ENCODE assay signal across 8 mouse cellular contexts in the genomic region with DNA sequence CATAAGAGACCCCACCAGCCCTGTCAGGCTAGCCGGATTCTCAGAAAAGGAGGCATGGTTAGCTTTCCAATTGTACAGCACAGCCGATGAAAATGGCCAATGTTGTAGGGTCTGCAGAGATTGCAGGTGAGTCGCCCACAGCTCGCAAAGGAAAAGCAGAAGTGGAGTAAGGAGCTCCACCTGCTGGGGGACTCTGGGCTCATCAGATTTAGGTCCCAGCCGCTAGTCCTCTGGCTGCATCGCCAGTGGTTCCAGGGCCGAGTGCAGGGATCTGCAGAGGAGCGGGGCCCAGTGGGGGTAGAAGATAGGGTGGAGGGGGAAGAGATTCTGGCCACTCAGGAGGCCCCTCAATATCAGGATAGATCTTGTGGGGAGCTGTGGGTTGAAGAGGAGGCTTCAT. TPM values are rescaled to one million over a fixed set of nuclear protein-coding genes. Genes with fewer than 3 reads are reported as not detected.
DNase-seq lines count a peak whose midpoint lies in the region; ATAC-seq and TF ChIP-seq lines count a peak whose summit lies in the region.
"Had no signal": no experiment of that assay in that cellular context is flagged by ENCODE, and none has a peak within 500 bp of the region (broad histone marks: within the 10 kb centered on the region; RNA-seq: fewer than 3 reads in every experiment).

No protein-coding gene starts in this region.

- H3K27ac ChIP-seq in layer of hippocampus, adult 2 months, result no peak overlapping the region
- no peak overlapping the region for H3K27ac ChIP-seq in ES-E14 (ENCODE audit: insufficient read depth, low read depth, low read length, poor library complexity, severe bottlenecking)
- H3K27ac ChIP-seq in liver, postnatal 0 days (ENCODE audit: low read depth), result no peak overlapping the region
- H3K27ac ChIP-seq: midbrain, embryonic 10.5 days had no signal

- WGBS in liver, postnatal 0 days (ENCODE audit: insufficient replicate concordance), result 34% methylated on average over 8 of the region's 8 CpGs

- no peaks in the 10 kb centered on the region for H3K4me1 ChIP-seq in ES-E14 (ENCODE audit: control insufficient read depth in 2 of 2, insufficient read depth in 2 of 2, low read length in 2 of 2, poor library complexity in 1 of 2)
- H3K4me1 ChIP-seq in liver, postnatal 0 days (ENCODE audit: insufficient read depth), result no peaks in the 10 kb centered on the region
- H3K4me1 ChIP-seq: midbrain, embryonic 10.5 days had no signal

- H3K9me3 ChIP-seq in ES-E14 (ENCODE audit: control insufficient read depth, insufficient read depth, low read depth, low read length), result no peaks in the 10 kb centered on the region
- no peaks in the 10 kb centered on the region for H3K9me3 ChIP-seq in liver, postnatal 0 days (ENCODE audit: low read length)
- H3K9me3 ChIP-seq: midbrain, embryonic 10.5 days had no signal

- in situ Hi-C loops in ES-E14 (cut with MboI; ENCODE audit: low sequenced_read_pairs in 2 of 2, unreplicated experiment in 2 of 2), result no loop called here

- H3K4me2 ChIP-seq in liver, postnatal 0 days (ENCODE audit: low read depth, low read length), result no peak overlapping the region

- H3K27me3 ChIP-seq in liver, postnatal 0 days (ENCODE audit: insufficient read depth, low read length), result no peaks in the 10 kb centered on the region

- peak; percentile 54 for TF ChIP-seq CTCF in layer of hippocampus, adult 2 months (conservative IDR thresholded peaks at IDR 0.05)
- TF ChIP-seq CTCF in liver, postnatal 0 days (IDR thresholded peaks at IDR 0.05; ENCODE audit: low read depth), result peak; percentile 53

- no peak for DNase-seq in layer of hippocampus, adult 2 months (ENCODE audit: low spot score in 2 of 2)
- no peak for DNase-seq in layer of hippocampus, adult 9-11 months
- DNase-seq in ES-E14 (ENCODE audit: low read depth, low spot score), result peak; percentile 33
- peak; percentile 60 for DNase-seq in brain, adult 2 months (ENCODE audit: low read depth, low spot score)
- peak; percentile 28 for DNase-seq in liver, postnatal 0 days
- no peak for DNase-seq in layer of hippocampus, adult 8-10 months (ENCODE audit: low spot score in 2 of 2)
- no peak for DNase-seq in cerebellum, adult 9-10 months

- H3K4me3 ChIP-seq in layer of hippocampus, adult 2 months, result no peak overlapping the region
- H3K4me3 ChIP-seq in ES-E14 (ENCODE audit: insufficient read depth in 1 of 2, low read depth in 1 of 2, low read length in 2 of 2, poor library complexity in 1 of 2, severe bottlenecking in 1 of 2), result no peak overlapping the region
- no peak overlapping the region for H3K4me3 ChIP-seq in liver, postnatal 0 days (ENCODE audit: low read depth, low read length)
- H3K4me3 ChIP-seq: midbrain, embryonic 10.5 days had no signal

- no peaks in the 10 kb centered on the region for H3K36me3 ChIP-seq in ES-E14 (ENCODE audit: control insufficient read depth, insufficient read depth, low read length, poor library complexity, severe bottlenecking)
- no peaks in the 10 kb centered on the region for H3K36me3 ChIP-seq in liver, postnatal 0 days (replicated peaks; ENCODE audit: insufficient read depth, low read length)
- H3K36me3 ChIP-seq: midbrain, embryonic 10.5 days had no signal

- no peak for TF ChIP-seq EP300 in liver, postnatal 0 days (IDR thresholded peaks at IDR 0.05; ENCODE audit: low read depth)

- H3K9ac ChIP-seq in ES-E14 (ENCODE audit: insufficient read depth, low read depth, low read length, poor library complexity, severe bottlenecking), result no peak overlapping the region
- no peak overlapping the region for H3K9ac ChIP-seq in liver, postnatal 0 days (replicated peaks)

- ATAC-seq in liver, postnatal 0 days, result no peak

TF ChIP-seq in ES-E14, 5 proteins besides CTCF, POLR2A, EP300 and RAD21:
- TF ChIP-seq ZC3H11A (IDR thresholded peaks at IDR 0.05; ENCODE audit: borderline replicate concordance, low read depth, low read length), result peak; percentile 71; the same call in 1 of the 2 replicates
- no peak for TF ChIP-seq ZNF384 (IDR thresholded peaks at IDR 0.05; ENCODE audit: low read depth, low read length)

RNA-seq across cellular contexts. Expression of a gene that starts 31.5 kb away (rescaled TPM):
- total RNA-seq in layer of hippocampus, adult 2 months (2021), result 10 to 100 TPM; 30.6 to 32.6 TPM
- 0.80 and 0.90 TPM in 2 replicates for total RNA-seq in ES-E14 (2012; rRNA removed)
- 0.05 and 0.13 TPM in 2 replicates for polyA plus RNA-seq in liver, postnatal 0 days (2015; fragmentation: Nextera tagmentation; extraction: Ambion mirVana)
- 10 to 100 TPM; 19.4 to 32.4 (median 25.4) TPM for total RNA-seq in layer of hippocampus, adult 8-10 months (2022)

Comparison
In these comparisons a context has a peak if more than half of its experiments do, and no peak if none do; other contexts are left out.
1. DNase-seq: peak in ES-E14 (single experiment), brain, adult 2 months (single experiment) and liver, postnatal 0 days (single experiment); none in layer of hippocampus, adult 2 months (0 of 2), layer of hippocampus, adult 9-11 months (single experiment), layer of hippocampus, adult 8-10 months (0 of 2) and cerebellum, adult 9-10 months (single experiment).
2. RNA of a gene that starts 31.5 kb away (total RNA-seq): 30.6 to 32.6 TPM in layer of hippocampus, adult 2 months and 19.4 to 32.4 TPM in layer of hippocampus, adult 8-10 months; 0.80 to 0.90 TPM in ES-E14; every median in the first group is over 10 times any median in the second.